Mouse (Mus musculus) intestine, embryonic 16.5 days (tissue): ENCODE data around the gene Psmd6. TPM values are rescaled to one million over a fixed set of nuclear protein-coding genes. Genes with fewer than 3 reads are reported as not detected.
A peak's percentile ranks its signal among the peaks of the same experiment; 100 is the strongest.

Source experiments
- ATAC-seq: fragments of 200-750 bp; cut with Nextera tagmentation; 2 replicates; pipeline ENCODE4 v1.8.0; 2017; ENCODE audit warnings: moderate TSS enrichment, moderate library complexity
- H3K27ac ChIP-seq: fragments of 300-500 bp; sonication (generic); 2 replicates; pipeline ENCODE4 v1.5.1; 2014; ENCODE audit warnings: mild to moderate bottlenecking, low read length
- H3K27me3 ChIP-seq: fragments of 300-500 bp; sonication (generic); replicated peaks from 2 replicates; pipeline ENCODE4 v1.6.1; 2014; ENCODE audit warnings: low read length, control low read depth, mixed read lengths; ENCODE audit not compliant: control insufficient read depth, insufficient read depth
- H3K36me3 ChIP-seq: fragments of 300-500 bp; sonication (generic); 2 replicates; pipeline ENCODE4 v1.6.1; 2014; ENCODE audit warnings: low read length, control low read depth; ENCODE audit not compliant: control insufficient read depth, insufficient read depth
- H3K4me1 ChIP-seq: fragments of 300-500 bp; sonication (generic); 2 replicates; pipeline ENCODE4 v1.6.1; 2014; ENCODE audit warnings: low read length, control low read depth, mixed read lengths; ENCODE audit not compliant: control insufficient read depth, insufficient read depth
- H3K4me2 ChIP-seq: fragments of 300-500 bp; sonication (generic); 2 replicates; pipeline ENCODE4 v1.6.1; 2014; ENCODE audit warnings: low read depth, low read length, control low read depth
- H3K4me3 ChIP-seq: fragments of 300-500 bp; sonication (generic); 2 replicates; pipeline ENCODE4 v1.5.1; 2014; ENCODE audit warnings: mild to moderate bottlenecking, low read length
- H3K9ac ChIP-seq: fragments of 300-500 bp; sonication (generic); 2 replicates; pipeline ENCODE4 v1.6.1; 2014; ENCODE audit warnings: low read depth, low read length
- H3K9me3 ChIP-seq: fragments of 300-500 bp; sonication (generic); 2 replicates; pipeline ENCODE4 v1.6.1; 2016; ENCODE audit warnings: low read length, control low read depth; ENCODE audit not compliant: control insufficient read depth
- WGBS: fragments of 180-500 bp; shearing (Covaris S2); extraction: QIAGEN DNeasy Blood & Tissue Kit; methylation state at CpG from one replicate; pipeline ENCODE4 v1.1.7; 2014; 5-methylcytosine and 5-hydroxymethylcytosine counted together
- polyA plus RNA-seq: library from polyadenylated mRNA; unstranded; fragments of >200 nt; fragmentation: Nextera tagmentation; extraction: Ambion mirVana; gene quantifications from 2 replicates; pipeline ENCODE4 v1.2.1, GENCODE M21; 2015

The Psmd6 gene
- polyA plus RNA-seq, 1 experiment from 2014 or later, result 203 TPM

DNA sequence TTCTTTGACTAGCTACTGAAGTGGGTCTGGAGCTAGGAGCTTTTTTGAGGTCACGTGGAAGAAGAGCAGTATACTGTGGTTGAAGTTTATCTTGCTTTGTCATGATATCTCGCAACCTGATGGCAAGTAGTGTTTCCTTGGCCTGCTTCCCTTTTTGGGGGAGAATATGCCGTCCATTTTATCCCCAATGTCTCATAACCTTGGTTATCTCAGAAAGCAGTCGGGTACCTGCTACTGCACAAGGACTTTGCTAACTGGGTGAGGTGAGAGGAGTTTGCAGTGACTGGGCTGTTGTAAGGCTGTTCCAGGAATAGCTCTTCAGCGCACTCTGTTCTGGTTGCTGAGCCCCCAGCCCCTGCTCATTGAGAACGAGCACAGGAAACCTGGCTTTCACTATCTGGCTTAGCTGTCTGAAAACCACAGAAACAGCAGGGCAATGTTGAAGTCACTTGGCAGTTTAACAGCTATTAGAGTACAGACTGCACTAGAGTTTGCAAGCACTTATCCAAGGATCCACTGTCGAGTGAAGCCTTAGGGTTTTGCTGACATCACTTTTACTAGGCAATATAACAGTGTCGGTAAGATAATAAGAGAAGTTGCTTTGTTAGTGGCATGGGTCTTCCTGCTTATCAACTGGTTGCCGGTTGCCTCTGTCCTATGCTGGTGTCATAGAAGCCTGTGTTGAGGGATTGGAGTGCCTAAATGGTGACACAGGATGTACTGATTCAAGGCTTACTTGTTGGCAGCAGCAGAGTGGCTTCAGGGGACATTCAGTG lies 32.6 kb downstream of the Psmd6 start:
- H3K4me2 ChIP-seq, result no peak overlapping the region
- H3K36me3 ChIP-seq, result peaks cover 2% of the 10 kb centered on the region; the same call in 1 of the 2 replicates
- H3K9me3 ChIP-seq, result no peaks in the 10 kb centered on the region
- no peak for ATAC-seq
- no peaks in the 10 kb centered on the region for H3K4me1 ChIP-seq
- H3K27me3 ChIP-seq, result no peaks in the 10 kb centered on the region
- H3K4me3 ChIP-seq, result no peak overlapping the region
- no peak overlapping the region for H3K9ac ChIP-seq
- 85% methylated on average over 9 of the region's 9 CpGs for WGBS
- H3K27ac ChIP-seq, result no peak overlapping the region

DNA sequence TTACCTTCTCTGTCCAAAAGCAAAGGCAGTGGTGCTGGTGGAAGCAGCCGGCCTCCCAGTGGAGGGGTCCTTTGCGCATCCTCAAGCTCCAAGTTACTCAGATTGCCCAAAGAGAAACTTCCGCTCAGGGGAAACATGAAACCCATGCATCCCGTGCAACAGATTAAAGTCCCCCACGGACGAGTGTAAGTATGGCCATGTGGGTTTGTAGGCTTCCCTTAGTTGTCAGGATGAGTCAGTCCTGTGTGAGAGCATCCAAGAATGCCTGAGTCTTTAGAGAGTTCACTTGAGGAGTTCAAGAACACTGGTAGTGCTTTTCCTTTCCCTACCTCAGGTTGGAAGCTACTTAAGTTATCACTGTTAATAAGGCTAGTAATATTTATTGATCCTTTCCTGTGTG lies 33.4 kb downstream of the Psmd6 start:
- WGBS, result 90% methylated on average over 6 of the region's 6 CpGs
- H3K9ac ChIP-seq, result no peak overlapping the region
- no peak for ATAC-seq

DNA sequence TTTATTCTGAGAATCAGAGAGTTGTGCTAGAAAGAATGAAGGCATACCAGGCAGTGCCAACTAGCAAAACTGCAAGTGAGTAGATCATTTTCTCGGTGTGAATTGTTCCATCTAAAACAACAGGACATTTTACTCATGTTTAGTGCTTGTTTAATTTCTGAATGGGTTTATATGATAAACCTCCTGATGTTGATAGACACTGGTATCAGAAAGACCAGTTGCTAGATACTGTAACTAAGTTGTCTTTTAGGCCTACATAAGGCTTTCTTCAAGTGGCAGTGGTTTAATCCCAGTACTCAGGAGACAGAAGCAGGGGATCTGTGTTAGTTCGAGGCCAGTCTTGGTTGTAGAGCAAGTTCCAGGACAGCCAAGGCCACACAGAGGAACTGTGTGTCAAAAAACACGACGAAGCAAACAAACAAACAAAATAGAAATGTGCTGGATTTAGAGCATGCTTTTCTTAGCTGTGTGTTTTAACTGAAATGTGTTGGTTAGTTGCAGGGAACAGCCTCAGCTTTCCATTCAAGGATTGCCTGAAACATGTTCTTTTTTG lies 34.0 kb downstream of the Psmd6 start:
- H3K36me3 ChIP-seq, result 0 out of 2 replicates have a peak, but pooled peaks cover 2% of the 10 kb centered on the region
- no peaks in the 10 kb centered on the region for H3K27me3 ChIP-seq
- H3K4me2 ChIP-seq, result no peak overlapping the region
- no peak overlapping the region for H3K9ac ChIP-seq
- ATAC-seq, result no peak
- 86% methylated on average over 4 of the region's 4 CpGs for WGBS
- no peak overlapping the region for H3K27ac ChIP-seq
- no peak overlapping the region for H3K4me3 ChIP-seq
- H3K9me3 ChIP-seq, result no peaks in the 10 kb centered on the region
- no peaks in the 10 kb centered on the region for H3K4me1 ChIP-seq

More for the DNA sequence above, 33.4 kb downstream of the Psmd6 start:
- H3K27ac ChIP-seq, result no peak overlapping the region
- no peaks in the 10 kb centered on the region for H3K4me1 ChIP-seq
- H3K4me3 ChIP-seq, result no peak overlapping the region
- H3K36me3 ChIP-seq, result 0 out of 2 replicates have a peak, but pooled peaks cover 2% of the 10 kb centered on the region
- H3K27me3 ChIP-seq, result no peaks in the 10 kb centered on the region
- H3K4me2 ChIP-seq, result no peak overlapping the region
- no peaks in the 10 kb centered on the region for H3K9me3 ChIP-seq

DNA sequence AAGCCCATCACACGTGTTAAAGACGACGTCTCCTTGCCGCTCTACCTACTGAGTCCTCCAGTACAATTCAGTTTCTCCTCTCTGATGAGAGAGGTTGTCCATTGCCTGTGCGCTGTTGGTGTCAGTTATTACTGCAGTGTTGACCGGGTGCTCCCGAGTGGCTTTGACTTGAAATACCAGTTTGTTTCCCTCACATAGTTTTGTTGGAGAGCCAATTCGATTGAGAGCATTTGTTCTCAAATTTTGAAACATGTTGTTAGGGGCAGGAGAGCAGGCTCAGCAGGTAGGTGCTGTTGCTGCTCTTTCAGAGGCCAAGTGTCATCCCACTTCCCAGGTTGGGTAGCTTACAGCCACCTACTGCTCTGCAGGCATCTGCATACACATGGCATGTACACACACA lies 37.0 kb downstream of the Psmd6 start:
- Histone ChIP-seq H3K4me3 (no peak overlapping the region), H3K4me2 (no peak overlapping the region), H3K27ac (no peak overlapping the region), H3K4me1 (no peaks in the 10 kb centered on the region), H3K9ac (no peak overlapping the region), H3K9me3 (no peaks in the 10 kb centered on the region), H3K36me3 (no peaks in the 10 kb centered on the region), H3K27me3 (no peaks in the 10 kb centered on the region)
- no peak for ATAC-seq
- WGBS, result 89% methylated on average over 8 of the region's 8 CpGs

DNA sequence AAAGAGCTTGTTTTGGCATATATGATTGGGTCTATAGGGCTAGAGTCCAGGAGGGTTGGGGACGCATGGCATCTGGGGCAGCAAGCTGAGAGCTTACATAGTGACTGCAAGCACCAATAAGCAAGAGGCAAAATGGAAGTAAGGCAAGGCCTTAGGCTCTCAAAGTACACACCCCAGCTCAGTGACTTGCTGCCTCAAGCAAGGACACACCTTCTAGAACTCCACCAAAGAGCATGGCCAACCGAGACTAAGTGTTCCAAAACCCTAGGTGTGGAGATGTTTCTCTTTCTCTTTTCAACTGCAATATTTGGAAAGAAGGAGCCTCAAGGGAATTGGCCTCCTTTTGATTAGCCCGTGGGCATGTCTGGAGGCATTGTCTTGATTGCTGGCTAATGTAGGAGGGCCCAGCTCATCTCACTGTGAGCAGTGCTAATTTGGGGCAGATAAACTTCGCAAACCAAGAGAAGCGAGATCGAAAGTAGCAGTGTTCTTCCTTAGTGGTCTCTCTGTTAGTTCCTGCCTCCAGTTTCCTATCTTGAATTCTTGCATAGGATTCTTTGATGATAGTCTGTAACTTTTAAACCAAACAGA lies 40.1 kb downstream of the Psmd6 start:
- H3K4me2 ChIP-seq, result no peak overlapping the region
- no peak overlapping the region for H3K27ac ChIP-seq
- WGBS, result 94% methylated on average over 6 of the region's 6 CpGs
- H3K9ac ChIP-seq, result no peak overlapping the region
- no peaks in the 10 kb centered on the region for H3K4me1 ChIP-seq
- H3K27me3 ChIP-seq, result no peaks in the 10 kb centered on the region
- H3K9me3 ChIP-seq, result no peaks in the 10 kb centered on the region
- H3K36me3 ChIP-seq, result 0 out of 2 replicates have a peak, but pooled peaks cover 2% of the 10 kb centered on the region
- ATAC-seq, result no peak
- no peak overlapping the region for H3K4me3 ChIP-seq

DNA sequence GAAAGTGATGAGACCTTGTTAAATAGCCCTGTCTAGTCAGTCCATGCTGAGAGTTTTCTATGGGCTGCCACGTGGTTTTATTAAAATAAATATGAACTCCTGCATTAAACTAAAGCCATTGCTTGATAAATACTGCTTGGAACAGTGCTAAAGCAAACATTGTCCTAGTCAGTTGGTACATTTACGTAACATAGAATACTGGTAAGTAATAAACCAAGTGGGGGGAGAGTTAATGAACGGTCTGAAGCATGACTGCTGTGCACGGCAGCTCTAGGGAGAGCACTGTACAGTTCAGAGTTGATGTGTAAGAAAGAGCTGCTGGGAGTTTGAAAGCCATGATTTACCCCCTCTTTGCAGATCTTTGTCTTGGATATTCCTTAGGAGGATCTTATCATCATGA lies 49.3 kb downstream of the Psmd6 start:
- Histone ChIP-seq H3K27me3 (no peaks in the 10 kb centered on the region), H3K36me3 (no peaks in the 10 kb centered on the region), H3K4me1 (peaks cover 19% of the 10 kb centered on the region), H3K4me2 (no peak overlapping the region), H3K27ac (no peak overlapping the region), H3K4me3 (no peak overlapping the region), H3K9ac (no peak overlapping the region), H3K9me3 (no peaks in the 10 kb centered on the region)
- ATAC-seq, result no peak
- WGBS, result 24% methylated on average over 4 of the region's 4 CpGs

DNA sequence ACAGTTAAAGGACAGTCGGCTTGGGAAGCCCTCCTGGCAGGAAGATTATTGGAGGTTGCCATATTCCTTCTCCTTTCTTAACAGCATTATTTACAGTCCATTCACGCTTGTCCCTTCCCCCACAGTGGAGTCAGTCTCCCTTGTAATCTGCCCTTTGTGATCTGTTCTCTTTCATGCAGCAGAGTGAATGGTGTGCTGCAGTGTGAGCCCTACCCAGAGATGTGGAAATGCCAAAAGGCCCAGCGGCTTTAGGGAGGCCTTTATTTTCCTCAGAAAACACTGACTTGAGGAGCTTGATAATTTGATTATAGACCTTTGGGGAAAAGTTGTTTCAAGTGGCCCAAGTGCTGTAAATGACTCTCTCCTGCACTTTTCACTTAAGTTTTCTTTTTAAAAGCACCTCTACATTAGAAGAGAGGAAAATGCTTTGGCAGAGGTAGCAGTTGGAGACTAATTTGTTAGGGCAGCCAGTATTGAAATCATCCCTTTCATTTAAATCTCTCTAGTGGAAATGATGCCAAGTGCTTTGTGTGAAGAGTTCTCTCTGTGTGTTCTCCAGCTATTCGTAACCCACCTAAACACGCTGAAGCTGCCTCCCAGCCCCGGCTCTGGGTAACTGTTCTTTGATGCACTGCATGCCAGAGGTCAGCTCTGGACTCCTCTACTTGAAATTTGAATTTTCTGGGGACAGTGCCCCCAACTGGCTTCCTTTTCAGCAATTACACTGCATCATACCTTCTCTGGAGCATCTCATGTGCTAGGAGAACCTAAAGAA lies 50.1 kb downstream of the Psmd6 start:
- Histone ChIP-seq H3K4me2 (no peak overlapping the region), H3K27ac (no peak overlapping the region), H3K27me3 (no peaks in the 10 kb centered on the region), H3K4me1 (peaks cover 23% of the 10 kb centered on the region), H3K4me3 (no peak overlapping the region), H3K36me3 (no peaks in the 10 kb centered on the region), H3K9me3 (no peaks in the 10 kb centered on the region), H3K9ac (no peak overlapping the region)
- ATAC-seq, result no peak
- WGBS, result 30% methylated on average over 6 of the region's 6 CpGs

DNA sequence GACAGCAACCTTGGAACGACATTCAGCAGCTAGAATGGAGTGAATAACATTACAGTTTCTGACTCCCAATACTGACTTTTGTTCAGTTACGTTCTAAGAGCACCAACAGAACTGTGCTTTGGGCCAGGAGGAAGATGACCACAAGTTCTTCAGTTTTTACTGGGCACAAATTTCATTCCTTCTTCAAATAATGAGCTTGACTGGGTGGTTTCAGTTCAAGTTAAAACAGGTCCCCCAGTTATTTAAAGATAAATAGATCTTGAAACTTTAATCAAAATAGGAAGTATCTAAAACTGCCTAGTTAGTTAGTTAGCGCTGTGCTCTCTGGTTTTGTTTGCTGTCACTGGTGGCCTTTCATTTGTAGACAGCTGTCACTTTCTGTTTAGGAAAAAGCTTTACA lies 52.2 kb downstream of the Psmd6 start:
- peak overlapping the region; percentile 46; the same call in 1 of the 2 replicates for H3K4me2 ChIP-seq
- no peaks in the 10 kb centered on the region for H3K9me3 ChIP-seq
- H3K4me3 ChIP-seq, result no peak overlapping the region
- no peak overlapping the region for H3K9ac ChIP-seq
- no peaks in the 10 kb centered on the region for H3K36me3 ChIP-seq
- no peak; the same call in 1 of the 2 replicates for ATAC-seq
- peaks cover 33% of the 10 kb centered on the region for H3K4me1 ChIP-seq
- 36% methylated on average over 3 of the region's 3 CpGs for WGBS
- no peaks in the 10 kb centered on the region for H3K27me3 ChIP-seq
- peak overlapping the region; percentile 95 for H3K27ac ChIP-seq
